Mouse (Mus musculus) neural tube, embryonic 15.5 days (tissue): ENCODE results near the gene 4933405L10Rik. TPM values are rescaled to one million over a fixed set of nuclear protein-coding genes. Genes with fewer than 3 reads are reported as not detected.

Source experiments
- polyA plus RNA-seq: library from polyadenylated mRNA; unstranded; fragments of >200 nt; fragmentation: Nextera tagmentation; extraction: Ambion mirVana; gene quantifications from 2 replicates; pipeline ENCODE4 v1.2.1, GENCODE M21; 2015

4933405L10Rik gene
- polyA plus RNA-seq, 1 experiment from 2014 or later = 0.35 TPM

Other genes with a start within 250 kb of the 4933405L10Rik start
- 253 and 288 TPM in 2 replicates for gene Tppp3, start 236.1 kb upstream of the 4933405L10Rik start, polyA plus RNA-seq
- 36.6 and 36.8 TPM in 2 replicates for gene Zdhhc1, start 210.8 kb upstream of the 4933405L10Rik start, polyA plus RNA-seq
- 1.0 and 1.1 TPM in 2 replicates for gene Hsd11b2, start 188.9 kb upstream of the 4933405L10Rik start, polyA plus RNA-seq
- gene Atp6v0d1, start 141.6 kb upstream of the 4933405L10Rik start, polyA plus RNA-seq = 219 and 243 TPM in 2 replicates
- gene Ripor1, start 102.4 kb upstream of the 4933405L10Rik start, polyA plus RNA-seq = 34.0 and 37.4 TPM in 2 replicates
- gene Ctcf, start 71.1 kb upstream of the 4933405L10Rik start, polyA plus RNA-seq = 87.0 and 113 TPM in 2 replicates
- gene Agrp, start 70.3 kb upstream of the 4933405L10Rik start, polyA plus RNA-seq = 1.2 and 1.9 TPM in 2 replicates
- gene Carmil2, start 21.4 kb upstream of the 4933405L10Rik start, polyA plus RNA-seq = 21.5 and 28.5 TPM in 2 replicates
- gene Acd, start 6.6 kb upstream of the 4933405L10Rik start, polyA plus RNA-seq = 81.1 and 89.4 TPM in 2 replicates
- 47.9 and 59.6 TPM in 2 replicates for gene Pard6a, start 6.5 kb upstream of the 4933405L10Rik start, polyA plus RNA-seq
- 13.9 and 16.2 TPM in 2 replicates for gene Enkd1, start 555 bp downstream of the 4933405L10Rik start, polyA plus RNA-seq
- 60.5 and 73.8 TPM in 2 replicates for gene Gfod2, start 51.0 kb downstream of the 4933405L10Rik start, polyA plus RNA-seq
- 9.9 and 10.4 TPM in 2 replicates for gene Ranbp10, start 119.7 kb downstream of the 4933405L10Rik start, polyA plus RNA-seq
- gene Tsnaxip1, start 120.1 kb downstream of the 4933405L10Rik start, polyA plus RNA-seq = 0.28 and 0.47 TPM in 2 replicates
- gene Cenpt, start 145.6 kb downstream of the 4933405L10Rik start, polyA plus RNA-seq = 47.5 and 49.3 TPM in 2 replicates
- 55.8 and 58.3 TPM in 2 replicates for gene Thap11, start 147.5 kb downstream of the 4933405L10Rik start, polyA plus RNA-seq
- gene Nutf2, start 152.9 kb downstream of the 4933405L10Rik start, polyA plus RNA-seq = 145 and 174 TPM in 2 replicates
- gene Edc4, start 173.2 kb downstream of the 4933405L10Rik start, polyA plus RNA-seq = 45.3 and 46.5 TPM in 2 replicates
- gene Nrn1l, start 185.9 kb downstream of the 4933405L10Rik start, polyA plus RNA-seq = 1.4 and 1.5 TPM in 2 replicates
- gene Pskh1, start 192.8 kb downstream of the 4933405L10Rik start, polyA plus RNA-seq = 9.3 and 14.9 TPM in 2 replicates
- 3.2 and 3.5 TPM in 2 replicates for gene Ctrl, start 226.2 kb downstream of the 4933405L10Rik start, polyA plus RNA-seq
- 86.8 and 142 TPM in 2 replicates for gene Psmb10, start 230.8 kb downstream of the 4933405L10Rik start, polyA plus RNA-seq
- 3.1 and 3.3 TPM in 2 replicates for gene Lcat, start 235.7 kb downstream of the 4933405L10Rik start, polyA plus RNA-seq